Mouse (Mus musculus): Measurements from ENCODE around the gene Kif26a.

- no peak; the same call in 1 of the 2 replicates for TF ChIP-seq CTCF (IDR thresholded peaks at IDR 0.05; ENCODE audit: insufficient read depth, low read depth, low read length)
- TF ChIP-seq POLR2A (IDR thresholded peaks at IDR 0.05; ENCODE audit: insufficient read depth, low read depth, low read length) = no peak
These were observed 26.2 kb downstream of the Kif26a start for GRCm38 (mm10) chr12:112172214-112172613.

All from olfactory bulb, adult 2 months (tissue).